In the genomic region with DNA sequence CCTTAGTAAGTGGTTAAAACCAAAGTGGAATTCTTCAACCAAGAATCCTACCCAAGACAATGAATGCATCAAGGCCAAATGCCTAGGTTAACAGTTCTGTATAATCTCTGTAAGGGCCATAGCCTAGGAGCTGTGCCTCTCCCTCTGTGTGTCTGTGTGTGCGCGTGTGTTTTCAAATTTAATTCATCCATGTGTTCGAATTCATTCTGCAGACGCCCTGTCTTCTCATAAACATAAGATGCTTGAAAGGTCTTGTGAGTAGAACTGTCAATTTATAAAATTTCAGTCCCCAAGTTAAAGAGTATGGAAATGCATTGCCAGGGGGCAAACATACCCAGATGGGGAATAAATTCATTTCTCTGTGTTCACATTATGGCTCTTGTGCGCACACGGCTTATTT, we compare ENCODE assay signal across 9 mouse cellular contexts. TPM values are rescaled to one million over a fixed set of nuclear protein-coding genes. Genes with fewer than 3 reads are reported as not detected.
DNase-seq lines count a peak whose midpoint lies in the region; ATAC-seq and TF ChIP-seq lines count a peak whose summit lies in the region.
"Had no signal": no experiment of that assay in that cellular context is flagged by ENCODE, and none has a peak within 500 bp of the region (broad histone marks: within the 10 kb centered on the region; RNA-seq: fewer than 3 reads in every experiment).

No protein-coding gene starts in this region.

- peak overlapping the region; percentile 53 for H3K27ac ChIP-seq in heart, embryonic 10.5 days
- H3K27ac ChIP-seq in cortical plate, adult 2 months (ENCODE audit: insufficient read depth, low read length) = peak overlapping the region; percentile 55; the same call in 1 of the 2 replicates
- peak overlapping the region; percentile 98 for H3K27ac ChIP-seq in hindbrain, embryonic 10.5 days
- H3K27ac ChIP-seq in midbrain, embryonic 11.5 days (ENCODE audit: low read depth, low read length) = no peak overlapping the region

- peak overlapping the region; percentile 88 for H3K4me3 ChIP-seq in heart, embryonic 10.5 days
- peak overlapping the region; percentile 54 for H3K4me3 ChIP-seq in cortical plate, adult 2 months (ENCODE audit: insufficient read depth, low read length)
- H3K4me3 ChIP-seq in hindbrain, embryonic 10.5 days = peak overlapping the region; percentile 87
- peak overlapping the region; percentile 68 for H3K4me3 ChIP-seq in midbrain, embryonic 11.5 days (ENCODE audit: low read depth, low read length)

- ATAC-seq in midbrain, embryonic 11.5 days (ENCODE audit: low FRiP score) = no peak

- peak overlapping the region; percentile 55 for H3K9ac ChIP-seq in midbrain, embryonic 11.5 days (ENCODE audit: low read length)

- H3K9me3 ChIP-seq in heart, embryonic 10.5 days = no peaks in the 10 kb centered on the region
- H3K9me3 ChIP-seq in hindbrain, embryonic 10.5 days = no peaks in the 10 kb centered on the region
- H3K9me3 ChIP-seq in midbrain, embryonic 11.5 days (ENCODE audit: control insufficient read depth, low read length) = no peaks in the 10 kb centered on the region

- TF ChIP-seq CTCF in cortical plate, adult 2 months (IDR thresholded peaks at IDR 0.05; ENCODE audit: extremely low read depth, insufficient read depth, low read length) = no peak

- peak overlapping the region; percentile 81 for H3K4me2 ChIP-seq in midbrain, embryonic 11.5 days

- TF ChIP-seq POLR2A in cortical plate, adult 2 months (IDR thresholded peaks at IDR 0.05; ENCODE audit: extremely low read depth, insufficient read depth, low read length) = no peak

- H3K27me3 ChIP-seq in heart, embryonic 10.5 days (ENCODE audit: insufficient read depth, poor library complexity, severe bottlenecking) = no peaks in the 10 kb centered on the region
- H3K27me3 ChIP-seq in hindbrain, embryonic 10.5 days (ENCODE audit: insufficient read depth, poor library complexity, severe bottlenecking) = no peaks in the 10 kb centered on the region
- H3K27me3 ChIP-seq in midbrain, embryonic 11.5 days (ENCODE audit: control insufficient read depth, insufficient read depth, low read length) = no peaks in the 10 kb centered on the region
- H3K27me3 ChIP-seq: CH12.LX had no signal

- no peak for DNase-seq in heart, embryonic 10.5 days (ENCODE audit: low spot score)
- DNase-seq in heart, postnatal 25 days (ENCODE audit: low spot score) = no peak
- DNase-seq in hindbrain, embryonic 10.5 days (ENCODE audit: low spot score) = no peak
- no peak for DNase-seq in midbrain, embryonic 11.5 days (ENCODE audit: low spot score, missing footprints)
- DNase-seq in layer of hippocampus, adult 9-11 months = no peak
- no peak for DNase-seq in urinary bladder, postnatal 14 days (ENCODE audit: low spot score)
- DNase-seq in gastrocnemius, postnatal 36 days = no peak

- no peaks in the 10 kb centered on the region for H3K36me3 ChIP-seq in heart, embryonic 10.5 days
- H3K36me3 ChIP-seq in hindbrain, embryonic 10.5 days = no peaks in the 10 kb centered on the region
- no peaks in the 10 kb centered on the region for H3K36me3 ChIP-seq in midbrain, embryonic 11.5 days (ENCODE audit: control insufficient read depth, insufficient read depth, low read length)

- intact Hi-C loops in heart, postnatal 25 days (cut with DNase I) = loop anchor here (5.0 kb wide), 1 partner anchor 141 kb away; no protein-coding TSS in a partner anchor
- intact Hi-C loops in gastrocnemius, postnatal 36 days (cut with DNase I) = no loop called here

- H3K4me1 ChIP-seq in heart, embryonic 10.5 days = peaks cover 51% of the 10 kb centered on the region
- peaks cover 2% of the 10 kb centered on the region for H3K4me1 ChIP-seq in cortical plate, adult 2 months (ENCODE audit: control insufficient read depth, insufficient read depth, low read length)
- H3K4me1 ChIP-seq in hindbrain, embryonic 10.5 days (replicated peaks) = peaks cover 57% of the 10 kb centered on the region
- peaks cover 42% of the 10 kb centered on the region for H3K4me1 ChIP-seq in midbrain, embryonic 11.5 days (ENCODE audit: control insufficient read depth, insufficient read depth, low read length)

- 48% methylated on average over 6 of the region's 6 CpGs for WGBS in heart, embryonic 10.5 days
- WGBS in hindbrain, embryonic 10.5 days = 34% methylated on average over 6 of the region's 6 CpGs
- 24% methylated on average over 6 of the region's 6 CpGs for WGBS in midbrain, embryonic 11.5 days

RNA-seq across cellular contexts. Expression of gene Pbx1, which starts 3.8 kb away (rescaled TPM):
- 19.7 and 29.5 TPM in 2 replicates for polyA plus RNA-seq in heart, embryonic 10.5 days (2016; fragmentation: Nextera tagmentation; extraction: Ambion mirVana)
- total RNA-seq in heart, postnatal 25 days (2021) = 10 to 100 TPM; 51.3 to 55.2 TPM
- 63.4 and 65.5 TPM in 2 replicates for polyA plus RNA-seq in cortical plate, adult 2 months (2012; rRNA removed)
- polyA plus RNA-seq in hindbrain, embryonic 10.5 days (2016; fragmentation: Nextera tagmentation; extraction: Ambion mirVana) = 34.4 and 35.4 TPM in 2 replicates
- 49.3 and 57.3 TPM in 2 replicates for polyA plus RNA-seq in midbrain, embryonic 11.5 days (2014; fragmentation: Nextera tagmentation; extraction: Ambion mirVana)
- 10 to 100 TPM; 15.1 to 17.7 TPM for total RNA-seq in gastrocnemius, postnatal 36 days (2021)
- total RNA-seq: CH12.LX had no signal
